Mouse (Mus musculus) small intestine, adult 2 months (tissue): Measurements from ENCODE around the gene Cchcr1. TPM values are rescaled to one million over a fixed set of nuclear protein-coding genes. Genes with fewer than 3 reads are reported as not detected.

ENCODE experiments used
- H3K27ac ChIP-seq: fragments of 200-500 bp; 2 replicates; pipeline ENCODE4 v1.5.1; 2012; ENCODE audit warnings: low read depth, low read length, control low read depth, inconsistent platforms; ENCODE audit not compliant: insufficient read depth
- H3K27me3 ChIP-seq: fragments of 200-500 bp; 2 replicates; pipeline ENCODE4 v1.6.1; 2012; ENCODE audit warnings: mild to moderate bottlenecking, moderate library complexity, low read length, inconsistent platforms; ENCODE audit not compliant: control insufficient read depth, insufficient read depth
- H3K36me3 ChIP-seq: fragments of 200-500 bp; 2 replicates; pipeline ENCODE4 v1.6.1; 2012; ENCODE audit warnings: mild to moderate bottlenecking, low read length, control low read depth, inconsistent platforms; ENCODE audit not compliant: control insufficient read depth, insufficient read depth
- H3K4me1 ChIP-seq: fragments of 200-500 bp; 2 replicates; pipeline ENCODE4 v1.6.1; 2012; ENCODE audit warnings: low read length, inconsistent platforms, mixed read lengths; ENCODE audit not compliant: control insufficient read depth, insufficient read depth, insufficient read length
- H3K4me3 ChIP-seq: fragments of 200-500 bp; 2 replicates; pipeline ENCODE4 v1.5.1; 2012; ENCODE audit warnings: low read depth, mild to moderate bottlenecking, control low read depth, inconsistent platforms, low read length, moderate library complexity
- CTCF ChIP-seq: fragments of 200-500 bp; IDR thresholded peaks from 2 replicates; pipeline ENCODE4 v1.5.1; 2012; ENCODE audit warnings: low read depth, mild to moderate bottlenecking, control low read depth, inconsistent platforms, low read length, moderate library complexity, mixed read lengths; ENCODE audit not compliant: insufficient replicate concordance, insufficient read length; ENCODE audit errors: extremely low read depth
- POLR2A ChIP-seq: fragments of 200-500 bp; IDR thresholded peaks from 2 replicates; pipeline ENCODE4 v1.6.1; 2012; ENCODE audit warnings: low read depth, mild to moderate bottlenecking, control low read depth, inconsistent platforms, low read length, moderate library complexity
- WGBS: fragments of 180-500 bp; shearing (Covaris S2); methylation state at CpG from one replicate; pipeline ENCODE4 v1.1.7; 2018; 5-methylcytosine and 5-hydroxymethylcytosine counted together
- polyA plus RNA-seq: library from polyadenylated mRNA; depleted of rRNA; stranded (reverse); fragments of >200 nt; gene quantifications from 2 replicates; pipeline ENCODE4 v1.2.3, GENCODE M21; 2012; rRNA removed

Cchcr1 gene
- polyA plus RNA-seq, 1 experiment: 3.5 TPM

- 15% methylated on average over 28 of the region's 28 CpGs for WGBS
- no peaks in the 10 kb centered on the region for H3K4me1 ChIP-seq
- no peak for TF ChIP-seq CTCF
- no peak for TF ChIP-seq POLR2A
- 0 out of 2 replicates have a peak, but pooled peaks cover 5% of the 10 kb centered on the region for H3K27me3 ChIP-seq
- no peak overlapping the region for H3K27ac ChIP-seq
- no peaks in the 10 kb centered on the region for H3K36me3 ChIP-seq
- no peak overlapping the region for H3K4me3 ChIP-seq
These were observed 52.4 kb downstream of the Cchcr1 start for GRCm38 (mm10) chr17:35569091-35569944.

GRCm38 (mm10) chr17:35570836-35571235, 53.9 kb downstream of the Cchcr1 start:
- Histone ChIP-seq H3K4me3 (no peak overlapping the region), H3K36me3 (no peaks in the 10 kb centered on the region), H3K27me3 (0 out of 2 replicates have a peak, but pooled peaks cover 5% of the 10 kb centered on the region), H3K4me1 (peaks cover 3% of the 10 kb centered on the region), H3K27ac (no peak overlapping the region)
- TF ChIP-seq CTCF (no peak), POLR2A (no peak)
- whole genome bisulfite sequencing: 84% methylated on average over 14 of the region's 14 CpGs

GRCm38 (mm10) chr17:35571477-35571876, 54.6 kb downstream of the Cchcr1 start:
- WGBS: 94% methylated on average over 7 of the region's 7 CpGs
- H3K4me1 ChIP-seq: peaks cover 3% of the 10 kb centered on the region
- H3K27ac ChIP-seq: no peak overlapping the region
- no peak overlapping the region for H3K4me3 ChIP-seq
- no peaks in the 10 kb centered on the region for H3K36me3 ChIP-seq
- TF ChIP-seq POLR2A (no peak), CTCF (no peak)
- 0 out of 2 replicates have a peak, but pooled peaks cover 5% of the 10 kb centered on the region for H3K27me3 ChIP-seq

DNA sequence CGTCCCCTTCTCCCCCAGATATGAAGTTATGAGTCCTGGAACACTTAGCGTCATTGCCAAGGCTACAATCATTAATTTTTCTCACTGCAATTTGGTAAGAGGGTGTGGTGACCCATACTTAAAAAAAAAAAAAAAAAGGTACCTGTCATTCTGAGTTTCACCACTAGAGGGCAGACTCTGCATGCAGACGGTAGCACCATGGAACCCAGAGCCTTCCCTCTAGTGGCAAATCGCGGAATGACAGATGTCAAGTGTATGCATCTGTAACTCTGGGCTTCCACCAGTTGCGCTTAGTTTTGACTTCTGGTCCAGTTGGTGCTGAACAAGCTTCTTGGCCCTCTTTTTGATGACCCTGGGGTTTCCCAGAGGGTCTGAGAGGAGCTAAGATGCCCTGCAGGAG, 61.3 kb downstream of the Cchcr1 start:
- Histone ChIP-seq H3K4me1 (peaks cover 3% of the 10 kb centered on the region), H3K27ac (no peak overlapping the region), H3K4me3 (no peak overlapping the region), H3K36me3 (no peaks in the 10 kb centered on the region), H3K27me3 (no peaks in the 10 kb centered on the region)
- WGBS: 17% methylated on average over 6 of the region's 6 CpGs
- TF ChIP-seq POLR2A (no peak), CTCF (peak; percentile 99)

Other genes starting within 250 kb of the Cchcr1 start
- gene H2-Q1, start 196.7 kb upstream of the Cchcr1 start, polyA plus RNA-seq: 36.3 and 83.4 TPM in 2 replicates
- 554 and 1,052 TPM in 2 replicates for gene H2-Q2, start 174.9 kb upstream of the Cchcr1 start, polyA plus RNA-seq
- 60.9 and 159 TPM in 2 replicates for gene H2-Q4, start 137.5 kb upstream of the Cchcr1 start, polyA plus RNA-seq
- gene H2-Q6, start 92.2 kb upstream of the Cchcr1 start, polyA plus RNA-seq: 23.8 and 59.3 TPM in 2 replicates
- 74.1 and 186 TPM in 2 replicates for gene H2-Q7, start 77.9 kb upstream of the Cchcr1 start, polyA plus RNA-seq
- 8.5 and 12.0 TPM in 2 replicates for gene H2-Q10, start 47.0 kb upstream of the Cchcr1 start, polyA plus RNA-seq
- gene Pou5f1, start 11.1 kb upstream of the Cchcr1 start, polyA plus RNA-seq: not detected in 2 replicates
- 7.3 and 8.1 TPM in 2 replicates for gene Tcf19, start 276 bp upstream of the Cchcr1 start, polyA plus RNA-seq
- gene Psors1c2, start 16.1 kb downstream of the Cchcr1 start, polyA plus RNA-seq: 0.15 and 0.37 TPM in 2 replicates
- gene Cdsn, start 35.0 kb downstream of the Cchcr1 start, polyA plus RNA-seq: 0.08 and 0.39 TPM in 2 replicates
- gene 2300002M23Rik, start 50.4 kb downstream of the Cchcr1 start, polyA plus RNA-seq: not detected in 2 replicates
- gene Sfta2, start 84.4 kb downstream of the Cchcr1 start, polyA plus RNA-seq: not detected in 2 replicates
- not detected in 2 replicates for gene Gm9573, start 109.5 kb downstream of the Cchcr1 start, polyA plus RNA-seq
- gene Mucl3, start 126.6 kb downstream of the Cchcr1 start, polyA plus RNA-seq: 0.23 and 85.7 TPM in 2 replicates
- 18.2 and 26.5 TPM in 2 replicates for gene Vars2, start 150.5 kb downstream of the Cchcr1 start, polyA plus RNA-seq
- 11.0 and 17.2 TPM in 2 replicates for gene Gtf2h4, start 156.6 kb downstream of the Cchcr1 start, polyA plus RNA-seq
- 51.9 and 76.9 TPM in 2 replicates for gene Ddr1, start 187.5 kb downstream of the Cchcr1 start, polyA plus RNA-seq